Mouse (Mus musculus) hindbrain, embryonic 11.5 days (tissue): ENCODE results near the gene Ipo4. TPM values are rescaled to one million over a fixed set of nuclear protein-coding genes. Genes with fewer than 3 reads are reported as not detected.

Experiments
- ATAC-seq: fragments of 200-750 bp; cut with Nextera tagmentation; 2 replicates; pipeline ENCODE4 v1.8.0; 2017; ENCODE audit warnings: mild to moderate bottlenecking, moderate TSS enrichment, moderate library complexity; ENCODE audit not compliant: low FRiP score
- DNase-seq: peaks from one replicate; pipeline ENCODE4 v3.0.0-alpha.2; 2015; ENCODE audit warnings: low spot score
- H3K27ac ChIP-seq: fragments of 300-500 bp; sonication (generic); 2 replicates; pipeline ENCODE4 v1.5.1; 2014; ENCODE audit warnings: mild to moderate bottlenecking, low read depth, low read length
- H3K27me3 ChIP-seq: fragments of 300-500 bp; sonication (generic); 2 replicates; pipeline ENCODE4 v1.6.1; 2014; ENCODE audit warnings: mild to moderate bottlenecking, low read length, moderate library complexity, mixed read lengths; ENCODE audit not compliant: control insufficient read depth, insufficient read depth
- H3K36me3 ChIP-seq: fragments of 300-500 bp; sonication (generic); 2 replicates; pipeline ENCODE4 v1.6.1; 2014; ENCODE audit warnings: mild to moderate bottlenecking, low read length, moderate library complexity, mixed read lengths; ENCODE audit not compliant: control insufficient read depth, insufficient read depth
- H3K4me1 ChIP-seq: fragments of 300-500 bp; sonication (generic); replicated peaks from 2 replicates; pipeline ENCODE4 v1.6.1; 2014; ENCODE audit warnings: low read length, mixed read lengths; ENCODE audit not compliant: control insufficient read depth, insufficient read depth
- H3K4me2 ChIP-seq: fragments of 300-500 bp; sonication (generic); replicated peaks from 2 replicates; pipeline ENCODE4 v1.6.1; 2014; ENCODE audit warnings: mild to moderate bottlenecking, low read depth, low read length
- H3K4me3 ChIP-seq: fragments of 300-500 bp; sonication (generic); 2 replicates; pipeline ENCODE4 v1.5.1; 2014; ENCODE audit warnings: low read depth, low read length
- H3K9ac ChIP-seq: fragments of 300-500 bp; sonication (generic); 2 replicates; pipeline ENCODE4 v1.6.1; 2014; ENCODE audit warnings: low read depth, low read length
- H3K9me3 ChIP-seq: fragments of 300-500 bp; sonication (generic); 2 replicates; pipeline ENCODE4 v1.6.1; 2016; ENCODE audit warnings: low read length; ENCODE audit not compliant: control insufficient read depth
- WGBS: fragments of 180-500 bp; shearing (Covaris S2); extraction: QIAGEN DNeasy Blood & Tissue Kit; methylation state at CpG from one replicate; pipeline ENCODE4 v1.1.7; 2014; 5-methylcytosine and 5-hydroxymethylcytosine counted together
- polyA plus RNA-seq: library from polyadenylated mRNA; unstranded; fragments of >200 nt; fragmentation: Nextera tagmentation; extraction: Ambion mirVana; gene quantifications from 2 replicates; pipeline ENCODE4 v1.2.1, GENCODE M21; 2014

Ipo4 gene
- polyA plus RNA-seq, 1 experiment from 2014 or later: 73.1 TPM

DNA sequence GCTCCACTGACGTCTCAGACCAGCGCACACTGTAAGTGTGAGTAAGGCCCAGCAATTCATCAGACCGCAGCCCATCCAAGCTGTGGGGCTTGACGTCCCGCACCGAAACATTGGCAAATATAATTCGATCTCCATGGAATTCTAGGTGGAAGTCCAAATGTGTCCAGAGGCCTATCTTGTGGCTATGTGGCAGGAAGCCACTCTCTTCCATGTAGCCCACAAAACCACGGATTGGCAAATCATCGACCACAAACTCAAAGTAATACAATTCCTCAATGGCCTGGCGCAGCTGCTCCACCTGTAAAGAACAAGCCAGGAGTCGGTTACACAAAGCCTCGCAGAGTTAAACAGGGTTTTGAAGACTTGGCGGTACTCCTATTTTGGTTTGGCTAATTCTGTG, 5.5 kb upstream of the Ipo4 start:
- no peak for ATAC-seq

DNA sequence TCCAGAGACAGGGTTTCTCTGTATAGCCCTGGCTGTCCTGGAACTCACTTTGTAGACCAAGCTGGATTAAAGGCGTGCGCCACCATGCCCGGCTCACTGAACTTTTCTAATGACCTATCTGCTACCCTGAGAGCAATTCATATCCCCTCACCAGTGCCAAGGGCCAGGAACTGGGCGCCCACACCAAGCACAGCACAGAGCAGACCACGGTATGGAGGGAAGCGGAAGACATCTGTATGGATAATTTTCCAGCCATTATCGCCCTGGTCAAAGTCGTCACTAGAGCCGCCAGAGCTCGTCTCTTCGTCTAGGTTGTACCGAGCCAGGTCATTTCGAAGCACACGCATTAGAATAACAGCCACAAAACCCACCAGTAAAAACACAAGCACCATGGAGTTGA, 5.1 kb upstream of the Ipo4 start:
- Histone ChIP-seq H3K9me3 (no peaks in the 10 kb centered on the region), H3K4me2 (no peak overlapping the region), H3K4me1 (peaks cover 3% of the 10 kb centered on the region; the same call in 1 of the 2 replicates), H3K9ac (no peak overlapping the region), H3K27me3 (no peaks in the 10 kb centered on the region), H3K36me3 (peaks cover 3% of the 10 kb centered on the region; the same call in 1 of the 2 replicates), H3K4me3 (no peak overlapping the region), H3K27ac (no peak overlapping the region)
- WGBS: 97% methylated on average over 14 of the region's 14 CpGs
- DNase-seq (no peak), ATAC-seq (no peak)

More for the DNA sequence above, 5.5 kb upstream of the Ipo4 start:
- peaks cover 5% of the 10 kb centered on the region; the same call in 1 of the 2 replicates for H3K36me3 ChIP-seq
- no peak overlapping the region for H3K4me2 ChIP-seq
- no peaks in the 10 kb centered on the region for H3K27me3 ChIP-seq
- H3K9ac ChIP-seq: no peak overlapping the region
- H3K9me3 ChIP-seq: no peaks in the 10 kb centered on the region
- no peak overlapping the region for H3K27ac ChIP-seq
- H3K4me3 ChIP-seq: no peak overlapping the region
- WGBS: 96% methylated on average over 13 of the region's 13 CpGs
- peaks cover 3% of the 10 kb centered on the region; the same call in 1 of the 2 replicates for H3K4me1 ChIP-seq
- no peak for DNase-seq

DNA sequence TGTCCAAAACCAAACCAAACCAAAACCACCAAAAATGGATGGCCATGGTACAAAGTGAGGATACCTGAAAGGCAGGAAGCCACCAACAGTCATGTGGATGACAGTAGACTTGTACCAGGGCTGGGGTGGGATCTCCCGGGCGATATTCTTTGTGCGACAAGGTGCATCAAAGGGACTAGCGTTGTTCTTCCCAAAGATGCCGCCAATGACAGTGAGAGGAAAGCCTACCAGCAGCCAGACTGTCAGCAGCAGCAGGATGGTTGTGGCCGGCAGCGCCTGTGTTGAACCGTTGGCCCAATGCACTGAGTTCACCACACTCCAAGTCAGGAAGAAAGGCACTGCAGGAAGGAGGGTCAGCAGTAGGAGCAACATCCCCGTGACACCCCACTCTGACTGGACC, 2.0 kb upstream of the Ipo4 start, which contains the start of gene Gm49378:
Gene Gm49378, minus strand, starts transcription at position 101 of the 400 bp plus-strand sequence.
- ATAC-seq (no peak), DNase-seq (no peak)
- Histone ChIP-seq H3K9ac (no peak within 1 kb of the TSS), H3K36me3 (peaks cover 5% of the 10 kb centered on the region), H3K9me3 (no peaks in the 10 kb centered on the region), H3K4me1 (peaks cover 3% of the 10 kb centered on the region), H3K27ac (no peak within 1 kb of the TSS), H3K4me2 (no peak within 1 kb of the TSS), H3K27me3 (no peaks in the 10 kb centered on the region), H3K4me3 (no peak within 1 kb of the TSS)
- WGBS: 97% methylated on average over 9 of the region's 9 CpGs

DNA sequence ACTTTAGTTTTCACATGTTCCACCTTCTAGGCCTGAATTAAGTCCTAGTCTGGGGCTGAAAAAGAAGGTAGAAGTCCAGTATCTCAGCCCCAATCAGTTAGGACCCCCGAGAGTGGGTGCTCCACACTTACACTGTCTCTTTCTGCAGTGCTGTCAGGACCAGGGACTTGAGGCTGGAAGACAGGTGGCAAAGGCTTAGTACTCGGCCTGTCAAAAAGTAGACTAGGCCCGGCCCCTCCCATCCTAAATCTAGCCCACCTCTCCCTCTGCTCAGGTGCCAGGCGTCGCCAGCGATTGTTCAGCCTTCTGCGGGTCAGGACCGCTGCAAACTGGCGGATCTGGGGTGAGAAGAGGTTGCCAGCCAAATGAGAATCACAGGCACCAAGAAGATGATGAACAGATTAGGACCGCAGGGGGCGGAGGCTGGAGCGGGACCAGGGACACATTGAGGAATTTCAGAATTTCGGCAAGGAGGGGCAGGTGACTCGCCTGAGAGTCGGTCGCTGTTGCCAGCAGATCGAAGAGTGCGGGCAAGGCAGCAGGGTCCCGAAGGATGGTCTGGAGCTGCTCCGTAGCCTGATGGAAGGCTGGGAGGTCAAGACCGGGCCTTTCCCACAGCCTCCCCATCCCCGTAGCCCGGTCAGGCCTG, 759 bp downstream of the Ipo4 start:
- peaks cover 3% of the 10 kb centered on the region; the same call in 1 of the 2 replicates for H3K4me1 ChIP-seq
- peak overlapping the region; percentile 69 for H3K27ac ChIP-seq
- no peaks in the 10 kb centered on the region for H3K27me3 ChIP-seq
- peak overlapping the region; percentile 90 for H3K4me2 ChIP-seq
- peaks cover 13% of the 10 kb centered on the region for H3K36me3 ChIP-seq
- DNase-seq: no peak
- ATAC-seq: peak; percentile 77
- H3K9ac ChIP-seq: peak overlapping the region; percentile 80
- no peaks in the 10 kb centered on the region for H3K9me3 ChIP-seq
- 4% methylated on average over 23 of the region's 23 CpGs for WGBS
- peak overlapping the region; percentile 67 for H3K4me3 ChIP-seq

DNA sequence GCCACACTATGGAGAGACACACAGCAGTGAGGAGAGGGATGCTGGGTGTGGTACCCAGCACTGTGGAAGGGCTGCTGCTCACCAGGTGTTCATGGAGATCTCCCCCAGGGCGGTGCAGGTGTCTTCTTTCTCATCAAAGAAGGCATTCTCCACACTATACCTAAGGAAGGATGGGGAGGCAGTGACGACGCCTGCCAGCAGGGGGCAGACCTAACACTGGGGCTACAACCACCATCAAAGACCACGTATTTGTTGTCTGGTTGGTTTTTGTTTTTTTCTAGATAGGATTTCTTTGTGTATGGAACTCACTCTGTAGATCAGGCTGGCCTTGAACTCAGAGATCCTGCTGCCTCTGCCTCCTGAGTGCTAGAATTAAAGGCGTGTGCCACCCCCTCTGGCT, 6.4 kb downstream of the Ipo4 start:
- H3K36me3 ChIP-seq: peaks cover 15% of the 10 kb centered on the region
- no peaks in the 10 kb centered on the region for H3K27me3 ChIP-seq
- H3K4me3 ChIP-seq: no peak overlapping the region
- peak; percentile 44 for DNase-seq
- H3K4me1 ChIP-seq: no peaks in the 10 kb centered on the region
- no peaks in the 10 kb centered on the region for H3K9me3 ChIP-seq
- no peak overlapping the region for H3K9ac ChIP-seq
- no peak for ATAC-seq
- H3K27ac ChIP-seq: no peak overlapping the region
- no peak overlapping the region for H3K4me2 ChIP-seq
- 68% methylated on average over 5 of the region's 5 CpGs for WGBS

DNA sequence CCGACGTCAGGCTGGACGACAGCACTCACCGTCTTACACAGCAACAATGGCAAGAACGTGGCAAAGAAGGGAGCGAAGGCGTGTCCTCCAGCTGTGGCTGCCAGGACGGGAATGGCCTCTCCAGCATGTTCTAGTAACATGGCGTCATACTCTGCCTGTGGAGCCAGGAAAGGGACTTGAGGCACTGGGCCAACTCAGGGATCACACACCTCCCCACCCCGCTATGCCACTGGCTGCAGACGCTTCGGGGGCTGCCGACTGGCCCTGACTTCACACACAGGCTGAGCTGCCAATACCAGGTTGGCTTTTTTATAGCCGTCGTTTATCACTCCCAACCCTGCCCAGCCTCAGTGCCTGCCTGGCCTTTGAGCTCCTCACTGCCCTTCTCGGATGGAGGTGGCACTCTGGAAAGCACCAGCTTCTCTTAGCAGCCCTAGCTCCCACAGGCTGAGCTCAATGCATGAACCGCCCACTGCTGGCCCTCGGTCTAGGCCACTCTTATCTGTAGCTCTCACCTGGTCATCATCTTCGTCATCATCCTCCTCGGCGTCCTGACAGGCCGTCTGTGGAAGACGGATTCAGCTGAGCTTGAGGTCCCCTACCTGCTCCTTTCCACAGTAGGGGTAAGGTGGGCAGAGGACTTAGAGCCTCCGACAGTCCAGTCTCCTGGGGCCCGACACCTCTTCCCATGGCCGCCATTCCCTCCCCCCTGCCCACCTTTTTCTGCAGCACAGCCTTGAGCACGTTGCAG, 7.5 kb downstream of the Ipo4 start:
- 92% methylated on average over 27 of the region's 27 CpGs for WGBS
- H3K4me1 ChIP-seq: no peaks in the 10 kb centered on the region
- H3K27me3 ChIP-seq: no peaks in the 10 kb centered on the region
- H3K9me3 ChIP-seq: no peaks in the 10 kb centered on the region
- peaks cover 15% of the 10 kb centered on the region for H3K36me3 ChIP-seq
- H3K9ac ChIP-seq: no peak overlapping the region
- H3K27ac ChIP-seq: no peak overlapping the region
- no peak overlapping the region for H3K4me3 ChIP-seq
- no peak for ATAC-seq
- no peak for DNase-seq
- no peak overlapping the region for H3K4me2 ChIP-seq

DNA sequence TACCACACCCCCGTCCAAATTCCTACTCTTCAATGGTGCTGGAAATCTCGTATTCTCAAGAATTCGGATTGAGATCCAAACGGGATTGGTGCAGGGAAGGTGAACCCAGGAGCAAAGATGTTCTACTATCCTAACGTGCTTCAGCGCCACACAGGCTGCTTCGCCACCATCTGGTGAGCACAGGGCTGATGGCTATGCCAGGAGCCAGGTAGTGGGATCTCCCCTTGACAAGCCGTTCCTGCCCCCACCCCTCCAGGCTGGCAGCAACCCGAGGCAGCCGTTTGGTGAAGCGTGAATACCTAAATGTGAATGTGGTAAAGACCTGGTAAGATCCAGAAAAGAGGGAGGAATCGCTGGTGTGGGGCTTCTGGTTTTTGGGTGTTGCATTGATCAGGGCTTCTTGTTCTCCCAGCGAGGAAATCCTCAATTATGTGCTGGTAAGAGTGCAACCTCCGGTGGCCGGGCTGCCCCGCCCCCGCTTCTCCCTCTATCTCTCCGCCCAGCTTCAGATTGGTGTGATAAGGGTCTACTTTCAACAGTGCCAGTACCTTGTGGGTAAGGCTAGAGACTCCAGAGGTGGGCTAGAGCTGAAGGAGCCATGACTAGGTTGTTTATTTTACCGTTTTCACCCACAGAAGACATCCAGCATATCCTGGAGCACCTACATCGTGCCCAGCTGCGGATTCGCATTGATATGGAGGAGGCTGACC, 17.1 kb downstream of the Ipo4 start:
- peak overlapping the region; percentile 25 for H3K4me3 ChIP-seq
- no peak for ATAC-seq
- H3K4me2 ChIP-seq: peak overlapping the region; percentile 28
- H3K27ac ChIP-seq: no peak overlapping the region
- H3K27me3 ChIP-seq: no peaks in the 10 kb centered on the region
- H3K36me3 ChIP-seq: no peaks in the 10 kb centered on the region
- WGBS: 58% methylated on average over 22 of the region's 22 CpGs
- H3K9ac ChIP-seq: peak overlapping the region; percentile 7; the same call in 1 of the 2 replicates
- DNase-seq: no peak
- H3K4me1 ChIP-seq: no peaks in the 10 kb centered on the region
- H3K9me3 ChIP-seq: no peaks in the 10 kb centered on the region

DNA sequence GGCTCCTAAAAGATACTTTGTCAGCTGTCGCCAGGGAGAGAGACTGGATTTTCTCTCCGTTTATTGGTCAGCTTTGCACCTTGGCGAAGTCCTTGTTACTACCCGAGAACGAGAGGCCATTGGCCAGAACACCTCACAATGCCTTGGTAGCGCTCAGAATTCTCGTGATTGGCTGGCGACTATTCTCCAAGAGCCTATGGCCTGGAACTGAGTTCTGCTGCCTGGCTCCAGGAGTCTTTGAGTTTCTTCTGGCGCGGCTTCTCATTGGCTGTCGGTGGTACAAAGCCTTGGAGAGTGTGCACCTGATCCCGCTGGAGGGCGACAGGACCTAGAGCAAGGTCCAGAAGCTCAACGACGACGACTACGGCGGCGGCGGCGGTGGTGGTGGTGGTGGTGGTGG, 17.9 kb downstream of the Ipo4 start, which contains the start of gene Rec8:
Gene Rec8, plus strand, starts transcription at position 216 of the 400 bp plus-strand sequence.
- ATAC-seq (peak; percentile 85), DNase-seq (peak; percentile 53)
- H3K9me3 ChIP-seq: no peaks in the 10 kb centered on the region
- H3K4me2 ChIP-seq: peak within 1 kb of the TSS; percentile 28
- no peaks in the 10 kb centered on the region for H3K27me3 ChIP-seq
- H3K9ac ChIP-seq: peak within 1 kb of the TSS; percentile 7; the same call in 1 of the 2 replicates
- H3K36me3 ChIP-seq: no peaks in the 10 kb centered on the region
- H3K4me1 ChIP-seq: no peaks in the 10 kb centered on the region
- peak within 1 kb of the TSS; percentile 25 for H3K4me3 ChIP-seq
- WGBS: 21% methylated on average over 21 of the region's 21 CpGs
- H3K27ac ChIP-seq: no peak within 1 kb of the TSS
